Mouse (Mus musculus) embryonic facial prominence, embryonic 14.5 days (tissue): Measurements from ENCODE around the gene Tnik. TPM values are rescaled to one million over a fixed set of nuclear protein-coding genes. Genes with fewer than 3 reads are reported as not detected.

ENCODE experiments used
- ATAC-seq: fragments of 200-750 bp; cut with Nextera tagmentation; 2 replicates; pipeline ENCODE4 v1.8.0; 2017; ENCODE audit warnings: low read depth, moderate number of reproducible peaks, moderate TSS enrichment
- DNase-seq: peaks from one replicate; pipeline ENCODE4 v3.0.0-alpha.2; 2015; ENCODE audit warnings: low spot score
- H3K27ac ChIP-seq: fragments of 300-500 bp; sonication (generic); replicated peaks from 2 replicates; pipeline ENCODE4 v1.5.1; 2014; ENCODE audit warnings: low read depth, mild to moderate bottlenecking, low read length, moderate library complexity
- H3K27me3 ChIP-seq: fragments of 300-500 bp; sonication (generic); replicated peaks from 2 replicates; pipeline ENCODE4 v1.6.1; 2014; ENCODE audit warnings: low read length; ENCODE audit not compliant: control insufficient read depth, insufficient read depth
- H3K36me3 ChIP-seq: fragments of 300-500 bp; sonication (generic); 2 replicates; pipeline ENCODE4 v1.6.1; 2014; ENCODE audit warnings: low read length, mixed read lengths; ENCODE audit not compliant: control insufficient read depth, insufficient read depth
- H3K4me1 ChIP-seq: fragments of 300-500 bp; sonication (generic); 2 replicates; pipeline ENCODE4 v1.6.1; 2014; ENCODE audit warnings: antibody characterized with exemption, low read length; ENCODE audit not compliant: control insufficient read depth, insufficient read depth
- H3K4me2 ChIP-seq: fragments of 300-500 bp; sonication (generic); 2 replicates; pipeline ENCODE4 v1.6.1; 2014; ENCODE audit warnings: low read depth, mild to moderate bottlenecking, low read length, moderate library complexity, mixed read lengths
- H3K4me3 ChIP-seq: fragments of 300-500 bp; sonication (generic); 2 replicates; pipeline ENCODE4 v1.5.1; 2014; ENCODE audit warnings: low read depth, mild to moderate bottlenecking, low read length
- H3K9ac ChIP-seq: fragments of 300-500 bp; sonication (generic); 2 replicates; pipeline ENCODE4 v1.6.1; 2014; ENCODE audit warnings: low read depth, mild to moderate bottlenecking, low read length, moderate library complexity, mixed read lengths
- H3K9me3 ChIP-seq: fragments of 300-500 bp; sonication (generic); 2 replicates; pipeline ENCODE4 v1.6.1; 2016; ENCODE audit warnings: low read length; ENCODE audit not compliant: control insufficient read depth
- WGBS: fragments of 180-500 bp; shearing (Covaris S2); extraction: QIAGEN DNeasy Blood & Tissue Kit; methylation state at CpG from one replicate; pipeline ENCODE4 v1.1.7; 2014; 5-methylcytosine and 5-hydroxymethylcytosine counted together
- polyA plus RNA-seq: library from polyadenylated mRNA; unstranded; fragments of >200 nt; fragmentation: Nextera tagmentation; extraction: Ambion mirVana; gene quantifications from 2 replicates; pipeline ENCODE4 v1.2.1, GENCODE M21; 2014

Gene Tnik
- 18.4 and 19.4 TPM in 2 replicates for polyA plus RNA-seq

GRCm38 (mm10) chr3:28263002-28263947 lies at the start of gene Tnik:
TSS of gene Tnik (plus strand) at chr3:28263214.
- Histone ChIP-seq H3K27ac (peak within 1 kb of the TSS; percentile 78), H3K4me2 (peak within 1 kb of the TSS; percentile 96), H3K36me3 (no peaks in the 10 kb centered on the region), H3K27me3 (no peaks in the 10 kb centered on the region; the same call in 1 of the 2 replicates), H3K9me3 (no peaks in the 10 kb centered on the region), H3K4me3 (peak within 1 kb of the TSS; percentile 73), H3K4me1 (peaks cover 8% of the 10 kb centered on the region; the same call in 1 of the 2 replicates), H3K9ac (peak within 1 kb of the TSS; percentile 73)
- DNase-seq (peak; percentile 93), ATAC-seq (peak; percentile 93)
- WGBS = under 1% methylated on average over 48 of the region's 59 CpGs

- Histone ChIP-seq H3K4me3 (no peak overlapping the region), H3K36me3 (no peaks in the 10 kb centered on the region), H3K27ac (no peak overlapping the region), H3K27me3 (no peaks in the 10 kb centered on the region), H3K4me1 (no peaks in the 10 kb centered on the region), H3K9me3 (no peaks in the 10 kb centered on the region), H3K4me2 (no peak overlapping the region), H3K9ac (no peak overlapping the region)
- 78% methylated on average over 7 of the region's 7 CpGs for WGBS
- no peak for ATAC-seq
- no peak for DNase-seq
Measured at GRCm38 (mm10) chr3:28214886-28215311, 48.1 kb upstream of the Tnik start.

- no peaks in the 10 kb centered on the region for H3K27me3 ChIP-seq
- H3K9me3 ChIP-seq = no peaks in the 10 kb centered on the region
- no peak for ATAC-seq
- H3K4me1 ChIP-seq = no peaks in the 10 kb centered on the region
- H3K27ac ChIP-seq = no peak overlapping the region
- no peak for DNase-seq
- no peaks in the 10 kb centered on the region for H3K36me3 ChIP-seq
- H3K9ac ChIP-seq = no peak overlapping the region
- no peak overlapping the region for H3K4me3 ChIP-seq
- H3K4me2 ChIP-seq = no peak overlapping the region
- WGBS = 32% methylated on average over 5 of the region's 5 CpGs
Measured at GRCm38 (mm10) chr3:28217001-28217400, 46.0 kb upstream of the Tnik start.

GRCm38 (mm10) chr3:28219533-28219932 lies 43.5 kb upstream of the Tnik start:
- H3K9ac ChIP-seq = no peak overlapping the region
- H3K4me2 ChIP-seq = no peak overlapping the region
- H3K4me3 ChIP-seq = no peak overlapping the region
- DNase-seq (no peak), ATAC-seq (no peak)
- H3K27ac ChIP-seq = no peak overlapping the region
- H3K27me3 ChIP-seq = no peaks in the 10 kb centered on the region
- H3K36me3 ChIP-seq = no peaks in the 10 kb centered on the region
- H3K9me3 ChIP-seq = no peaks in the 10 kb centered on the region
- no peaks in the 10 kb centered on the region for H3K4me1 ChIP-seq
- whole genome bisulfite sequencing = 84% methylated on average over 7 of the region's 7 CpGs

GRCm38 (mm10) chr3:28219964-28220363 lies 43.0 kb upstream of the Tnik start:
- WGBS = 83% methylated on average over 3 of the region's 3 CpGs
- no peak overlapping the region for H3K9ac ChIP-seq
- no peaks in the 10 kb centered on the region for H3K4me1 ChIP-seq
- no peaks in the 10 kb centered on the region for H3K27me3 ChIP-seq
- DNase-seq (peak; percentile 59), ATAC-seq (0 out of 2 replicates have a peak, but pooled peaks have one; percentile 41)
- no peak overlapping the region for H3K4me2 ChIP-seq
- H3K9me3 ChIP-seq = no peaks in the 10 kb centered on the region
- no peak overlapping the region for H3K4me3 ChIP-seq
- H3K36me3 ChIP-seq = no peaks in the 10 kb centered on the region
- no peak overlapping the region for H3K27ac ChIP-seq

GRCm38 (mm10) chr3:28224437-28225356 lies 38.3 kb upstream of the Tnik start:
- Histone ChIP-seq H3K4me3 (no peak overlapping the region), H3K27me3 (no peaks in the 10 kb centered on the region), H3K27ac (no peak overlapping the region), H3K4me1 (no peaks in the 10 kb centered on the region), H3K36me3 (no peaks in the 10 kb centered on the region), H3K9me3 (no peaks in the 10 kb centered on the region), H3K4me2 (no peak overlapping the region), H3K9ac (no peak overlapping the region)
- ATAC-seq (no peak), DNase-seq (no peak)
- 66% methylated on average over 15 of the region's 15 CpGs for WGBS

GRCm38 (mm10) chr3:28225357-28225905 lies 37.6 kb upstream of the Tnik start:
- no peak overlapping the region for H3K4me2 ChIP-seq
- H3K27ac ChIP-seq = no peak overlapping the region
- H3K36me3 ChIP-seq = no peaks in the 10 kb centered on the region
- no peaks in the 10 kb centered on the region for H3K4me1 ChIP-seq
- no peak for DNase-seq
- WGBS = 80% methylated on average over 9 of the region's 9 CpGs
- H3K9me3 ChIP-seq = no peaks in the 10 kb centered on the region
- H3K27me3 ChIP-seq = no peaks in the 10 kb centered on the region
- ATAC-seq = no peak
- H3K4me3 ChIP-seq = no peak overlapping the region
- no peak overlapping the region for H3K9ac ChIP-seq

- WGBS = 89% methylated on average over 19 of the region's 19 CpGs
- no peaks in the 10 kb centered on the region for H3K36me3 ChIP-seq
- ATAC-seq (no peak), DNase-seq (no peak)
- H3K4me2 ChIP-seq = no peak overlapping the region
- H3K27me3 ChIP-seq = no peaks in the 10 kb centered on the region
- no peak overlapping the region for H3K4me3 ChIP-seq
- no peak overlapping the region for H3K27ac ChIP-seq
- no peak overlapping the region for H3K9ac ChIP-seq
- no peaks in the 10 kb centered on the region for H3K4me1 ChIP-seq
- no peaks in the 10 kb centered on the region for H3K9me3 ChIP-seq
Measured at GRCm38 (mm10) chr3:28226181-28226580, 36.8 kb upstream of the Tnik start.
